Mouse (Mus musculus) CH12.LX (cell line): ENCODE measurements around the gene Slain1.

Source experiments
- CTCF ChIP-seq, 2 experiments: IDR thresholded peaks in 1 of 2; conservative IDR thresholded peaks in 1 of 2; 2 replicates each; pipeline ENCODE4 v1.5.1; 2011 to 2012; ENCODE audit warnings: low read depth in 2 of 2, low read length in 2 of 2, improper control_type of control experiment in 1 of 2, inconsistent platforms in 1 of 2, mild to moderate bottlenecking in 1 of 2, moderate library complexity in 1 of 2
- ELF1 ChIP-seq: IDR thresholded peaks from 2 replicates; pipeline ENCODE4 v1.6.1; 2014; ENCODE audit warnings: low read depth, mild to moderate bottlenecking, inconsistent platforms, low read length, improper control_type of control experiment
- HCFC1 ChIP-seq: IDR thresholded peaks from 2 replicates; pipeline ENCODE4 v1.6.1; 2012; ENCODE audit warnings: low read depth, mild to moderate bottlenecking, inconsistent platforms, low read length, improper control_type of control experiment
- MAZ ChIP-seq: IDR thresholded peaks from 2 replicates; pipeline ENCODE4 v1.6.1; 2012; ENCODE audit warnings: low read depth, mild to moderate bottlenecking, inconsistent platforms, low read length, improper control_type of control experiment, moderate library complexity
- POLR2A ChIP-seq: IDR thresholded peaks from 2 replicates; pipeline ENCODE4 v1.6.1; 2011; ENCODE audit warnings: low read depth, mild to moderate bottlenecking, improper control_type of control experiment, low read length
- USF2 ChIP-seq: conservative IDR thresholded peaks from 2 replicates; pipeline ENCODE4 v1.6.1; 2011; ENCODE audit warnings: low read depth, low read length, improper control_type of control experiment
- ZNF384 ChIP-seq: IDR thresholded peaks from 2 replicates; pipeline ENCODE4 v1.6.1; 2012; ENCODE audit warnings: low read depth, low read length, improper control_type of control experiment, inconsistent platforms

GRCm38 (mm10) chr14:103651106-103651505 is 1.1 kb downstream of the Slain1 start:
- TF ChIP-seq ZNF384 (no peak), CTCF (conservative IDR thresholded peaks at IDR 0.05 in 1 of 2, IDR thresholded peaks at IDR 0.05 in 1 of 2; ENCODE audit: low read depth in 2 of 2, low read length in 2 of 2) (no peak), HCFC1 (no peak), POLR2A (no peak), USF2 (no peak), ELF1 (no peak), MAZ (no peak)
